Mouse (Mus musculus): ENCODE measurements around the gene Med4.

The Med4 gene

GRCm38 (mm10) chr14:73501721-73502120, 8.1 kb upstream of the Med4 start:
- DNase-seq (ENCODE audit: extremely low read depth, low read depth) = no peak

- DNase-seq (ENCODE audit: extremely low read depth, low read depth) = no peak
Measured at GRCm38 (mm10) chr14:73502591-73503184, 7.1 kb upstream of the Med4 start.

GRCm38 (mm10) chr14:73503237-73503933, 6.4 kb upstream of the Med4 start:
- DNase-seq (ENCODE audit: extremely low read depth, low read depth) = no peak

GRCm38 (mm10) chr14:73506283-73506682, 3.5 kb upstream of the Med4 start:
- DNase-seq (ENCODE audit: extremely low read depth, low read depth) = no peak

- no peak for DNase-seq (ENCODE audit: extremely low read depth, low read depth)
Measured at GRCm38 (mm10) chr14:73507200-73507599, 2.6 kb upstream of the Med4 start.

GRCm38 (mm10) chr14:73507702-73508376, 2.0 kb upstream of the Med4 start:
- DNase-seq (ENCODE audit: extremely low read depth, low read depth) = peak; percentile 31

- no peak for DNase-seq (ENCODE audit: extremely low read depth, low read depth)
Measured at GRCm38 (mm10) chr14:73508630-73509395, 1.0 kb upstream of the Med4 start.

DNA sequence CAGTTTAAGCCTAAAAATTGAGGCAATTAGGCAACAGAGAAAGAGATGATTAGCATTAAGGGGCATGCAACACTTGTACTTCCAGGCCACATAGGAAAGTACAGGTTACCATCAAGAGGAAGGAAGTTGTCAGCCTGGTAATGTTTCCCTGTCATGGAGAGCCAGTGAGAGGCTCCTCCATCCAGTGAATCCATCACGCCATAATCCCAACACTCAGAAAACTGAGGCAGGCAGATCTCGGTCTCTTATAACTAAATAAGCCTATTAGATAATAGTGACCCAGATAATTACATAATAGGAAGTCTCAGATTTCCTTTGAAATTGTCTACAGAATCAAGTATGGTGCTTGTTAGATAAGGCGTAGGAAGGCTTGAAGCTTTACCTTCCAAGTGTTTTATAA, 14.3 kb downstream of the Med4 start:
- no peak for DNase-seq (ENCODE audit: extremely low read depth, low read depth)

GRCm38 (mm10) chr14:73524766-73525448, 15.1 kb downstream of the Med4 start, which contains the start of gene Sucla2:
Gene Sucla2, plus strand, starts transcription at chr14:73525319.
- peak; percentile 91 for DNase-seq (ENCODE audit: extremely low read depth, low read depth)

DNA sequence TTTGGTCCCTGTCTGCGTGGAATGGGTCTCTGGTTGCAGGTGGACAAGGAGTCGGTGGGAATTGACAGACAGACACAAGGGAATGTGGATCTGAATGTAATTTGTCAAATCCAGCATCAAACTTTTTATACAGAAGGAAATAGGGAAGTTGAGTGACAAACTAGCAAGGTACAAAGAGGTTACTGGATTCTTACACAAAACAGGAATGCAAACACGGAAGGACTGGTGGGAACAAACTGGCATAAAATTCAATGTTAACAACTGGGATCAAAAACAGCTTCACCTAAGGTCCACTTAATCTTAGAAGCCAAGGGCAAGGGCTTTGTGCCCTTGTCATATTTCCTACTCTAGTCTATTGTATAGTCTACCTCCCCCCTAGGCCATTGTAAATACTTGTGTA, 18.8 kb downstream of the Med4 start:
- DNase-seq (ENCODE audit: extremely low read depth, low read depth) = peak; percentile 57

GRCm38 (mm10) chr14:73533755-73534465, 24.1 kb downstream of the Med4 start:
- no peak for DNase-seq (ENCODE audit: extremely low read depth, low read depth)

DNA sequence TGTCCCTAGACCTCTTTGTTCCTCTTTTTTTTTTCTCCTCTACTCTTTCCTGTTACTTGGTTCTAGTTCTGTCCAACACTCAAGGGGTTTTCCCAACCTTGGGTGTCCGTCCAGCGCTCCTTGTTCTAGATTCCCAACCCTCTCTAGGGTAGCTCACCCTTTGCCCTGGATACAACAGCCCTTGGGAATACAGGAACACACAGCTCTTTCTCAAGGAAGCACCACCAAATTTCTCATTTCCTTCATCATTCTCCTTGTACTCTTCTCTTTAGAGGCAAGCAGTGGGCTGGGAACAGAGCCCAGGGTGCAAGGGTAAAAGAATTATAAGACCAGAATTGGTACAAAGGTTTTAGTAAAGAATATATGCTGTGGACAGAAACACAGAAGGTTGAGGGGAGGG, 25.8 kb downstream of the Med4 start:
- DNase-seq (ENCODE audit: extremely low read depth, low read depth) = no peak

DNA sequence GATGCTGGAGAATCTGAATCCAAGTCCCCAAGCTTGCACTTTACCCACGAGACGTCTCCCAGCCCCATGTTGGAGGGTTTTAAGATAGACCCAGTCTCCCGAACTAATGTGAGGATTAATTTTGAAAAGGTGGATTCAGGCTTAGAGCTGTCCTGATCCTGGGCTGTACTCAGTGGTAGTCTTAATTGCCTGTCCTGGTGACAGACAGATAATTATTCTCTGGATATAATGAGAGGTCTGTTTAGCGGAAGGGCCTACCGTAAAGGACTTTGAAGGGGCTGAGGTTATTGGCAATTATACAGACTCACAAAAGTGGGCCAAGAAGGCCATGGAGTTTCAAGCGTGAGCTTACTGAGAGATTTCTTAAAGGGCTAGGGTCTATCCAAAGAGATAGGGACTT, 34.0 kb downstream of the Med4 start:
- DNase-seq (ENCODE audit: extremely low read depth, low read depth) = no peak

DNA sequence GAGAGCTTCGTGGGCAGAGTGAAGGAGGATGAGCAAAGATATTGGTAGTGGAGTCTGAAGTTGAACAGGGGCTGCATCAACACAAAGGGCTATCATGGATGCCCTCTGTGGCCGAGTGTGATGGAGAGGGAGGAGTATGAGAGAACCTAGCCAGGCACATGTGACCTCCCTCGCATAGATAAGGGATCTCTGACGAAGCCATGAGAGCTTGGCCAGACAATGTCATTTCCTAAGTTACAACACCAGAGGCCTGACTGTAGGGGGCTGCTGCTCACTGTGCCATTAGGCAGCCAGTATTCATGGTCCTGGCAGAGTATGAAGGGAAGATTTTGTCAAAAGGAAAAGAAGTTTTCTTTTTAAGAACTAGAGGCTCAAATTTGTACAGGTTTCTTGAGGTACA, 37.2 kb downstream of the Med4 start:
- no peak for DNase-seq (ENCODE audit: extremely low read depth, low read depth)

- no peak for DNase-seq (ENCODE audit: extremely low read depth, low read depth)
Measured at GRCm38 (mm10) chr14:73548051-73548450, 38.2 kb downstream of the Med4 start, which contains the start of gene Nudt15. Gene Nudt15, minus strand, starts transcription at chr14:73548242.

DNA sequence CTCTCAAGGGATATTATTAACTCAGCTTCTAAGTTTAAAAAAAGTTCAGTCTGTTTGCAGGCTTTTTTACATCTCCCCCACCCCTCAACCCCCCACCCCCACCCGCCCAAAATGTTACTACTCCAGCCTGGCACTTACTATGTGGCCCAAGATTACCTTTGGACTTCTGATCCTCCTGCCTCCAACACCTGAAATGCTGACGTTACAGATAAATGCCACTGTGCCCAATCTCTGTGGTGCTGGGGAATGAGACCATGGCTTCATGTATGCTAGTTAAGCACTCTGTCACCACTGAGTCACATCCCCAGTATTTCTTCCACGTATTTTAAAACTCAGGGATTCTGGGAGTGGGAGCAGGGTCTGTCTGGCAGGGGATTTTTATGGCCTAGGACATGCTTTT, 40.5 kb downstream of the Med4 start:
- DNase-seq (ENCODE audit: extremely low read depth, low read depth) = no peak

- DNase-seq (ENCODE audit: extremely low read depth, low read depth) = no peak
Measured at GRCm38 (mm10) chr14:73550732-73551131, 40.9 kb downstream of the Med4 start.

DNA sequence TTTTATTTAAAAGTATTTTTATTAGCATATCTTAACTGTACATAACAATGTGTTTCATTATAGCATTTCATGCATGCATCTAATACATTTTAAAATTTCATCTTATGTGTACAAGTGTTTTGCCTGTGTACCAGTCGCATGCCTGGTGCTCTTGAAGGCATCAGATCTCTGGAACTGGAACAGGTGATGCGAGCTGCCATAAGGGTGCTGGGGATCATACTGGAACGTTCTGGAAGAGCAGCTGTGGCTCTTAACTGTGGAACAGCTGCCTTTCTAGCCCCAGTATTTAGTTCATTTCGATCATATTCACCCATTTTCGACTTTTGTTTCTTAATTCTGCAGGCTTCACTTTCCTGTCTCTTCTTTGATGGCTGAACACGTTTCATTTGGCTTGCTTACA, 41.3 kb downstream of the Med4 start:
- DNase-seq (ENCODE audit: extremely low read depth, low read depth) = no peak

DNA sequence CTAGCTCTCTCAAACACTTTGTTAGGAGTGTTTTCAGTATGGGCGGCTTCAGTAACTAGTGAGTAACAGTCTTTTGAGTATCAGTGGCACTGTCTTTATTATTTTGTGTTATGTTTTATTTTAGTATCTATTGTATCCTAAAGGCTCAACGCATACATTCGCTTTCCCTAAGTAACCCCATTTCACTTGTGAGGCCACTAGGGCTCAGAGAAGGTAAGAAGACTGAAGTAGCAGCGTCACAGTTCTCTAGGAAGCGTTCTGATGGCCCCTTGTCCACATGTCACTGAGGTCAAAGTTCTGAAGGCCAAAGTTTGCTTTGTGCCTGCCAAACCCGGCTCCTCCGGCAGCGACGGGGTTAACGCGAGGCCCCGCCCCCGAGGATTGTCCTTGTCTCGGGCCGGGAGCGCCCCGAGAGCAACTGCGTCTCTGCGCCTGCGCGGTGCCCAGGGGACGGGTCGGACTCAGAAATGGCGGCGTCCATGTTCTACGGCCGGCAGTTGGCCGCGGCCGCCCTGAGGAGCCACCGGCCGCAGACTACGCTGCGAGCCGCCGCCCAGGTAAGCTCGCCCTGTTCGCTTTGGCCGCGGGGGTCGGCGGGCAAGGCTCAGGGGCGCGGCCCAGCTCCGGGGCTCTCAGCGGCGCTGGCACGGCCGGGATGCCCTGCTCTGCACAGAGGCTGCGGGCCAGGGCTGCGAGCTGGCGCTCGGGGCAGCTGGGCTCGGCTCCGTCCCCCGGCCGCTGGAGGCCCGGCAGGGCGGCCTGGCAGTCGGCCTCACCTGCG, 42.7 kb downstream of the Med4 start:
- DNase-seq (ENCODE audit: extremely low read depth, low read depth) = peak; percentile 64

Data from MEL-GATA-1-ER (cell line).